Mouse (Mus musculus) liver, embryonic 15.5 days (tissue): ENCODE results near the gene Olfr885. TPM values are rescaled to one million over a fixed set of nuclear protein-coding genes. Genes with fewer than 3 reads are reported as not detected.

Experiments
- ATAC-seq: fragments of 200-750 bp; cut with Nextera tagmentation; 2 replicates; pipeline ENCODE4 v1.8.0; 2017; ENCODE audit warnings: moderate number of reproducible peaks, mild to moderate bottlenecking, moderate library complexity; ENCODE audit not compliant: insufficient read depth
- H3K27ac ChIP-seq: fragments of 300-500 bp; sonication (generic); replicated peaks from 2 replicates; pipeline ENCODE4 v1.5.1; 2015; ENCODE audit warnings: mild to moderate bottlenecking, inconsistent platforms
- H3K27me3 ChIP-seq: fragments of 300-500 bp; sonication (generic); 2 replicates; pipeline ENCODE4 v1.6.1; 2015; ENCODE audit warnings: mild to moderate bottlenecking, inconsistent platforms
- H3K36me3 ChIP-seq: fragments of 300-500 bp; sonication (generic); replicated peaks from 2 replicates; pipeline ENCODE4 v1.6.1; 2015; ENCODE audit warnings: moderate library complexity, mild to moderate bottlenecking, inconsistent platforms
- H3K4me1 ChIP-seq: fragments of 300-500 bp; sonication (generic); replicated peaks from 2 replicates; pipeline ENCODE4 v1.6.1; 2015; ENCODE audit warnings: inconsistent platforms
- H3K4me2 ChIP-seq: fragments of 300-500 bp; sonication (generic); 2 replicates; pipeline ENCODE4 v1.6.1; 2015; ENCODE audit warnings: moderate library complexity, mild to moderate bottlenecking, inconsistent platforms
- H3K4me3 ChIP-seq: fragments of 300-500 bp; sonication (generic); replicated peaks from 2 replicates; pipeline ENCODE4 v1.5.1; 2015; ENCODE audit warnings: mild to moderate bottlenecking, inconsistent platforms
- H3K9ac ChIP-seq: fragments of 300-500 bp; sonication (generic); 2 replicates; pipeline ENCODE4 v1.6.1; 2015; ENCODE audit warnings: moderate library complexity, mild to moderate bottlenecking, inconsistent platforms
- H3K9me3 ChIP-seq: fragments of 300-500 bp; sonication (generic); replicated peaks from 2 replicates; pipeline ENCODE4 v1.6.1; 2016; ENCODE audit warnings: inconsistent platforms
- WGBS: fragments of 180-500 bp; shearing (Covaris S2); methylation state at CpG from one replicate; pipeline ENCODE4 v1.1.7; 2015; ENCODE audit warnings: mixed read lengths; ENCODE audit not compliant: insufficient replicate concordance; 5-methylcytosine and 5-hydroxymethylcytosine counted together
- polyA plus RNA-seq: library from polyadenylated mRNA; unstranded; fragments of >200 nt; fragmentation: Nextera tagmentation; extraction: Ambion mirVana; gene quantifications from 2 replicates; pipeline ENCODE4 v1.2.1, GENCODE M21; 2015

Gene Olfr885
- not detected in 2 replicates for polyA plus RNA-seq

GRCm38 (mm10) chr9:38061022-38061421 lies at the start of gene Olfr885:
Gene Olfr885 (plus strand): TSS chr9:38061322.
- H3K27me3 ChIP-seq: no peaks in the 10 kb centered on the region
- WGBS: 67% methylated on average over 3 of the region's 3 CpGs

GRCm38 (mm10) chr9:38025508-38025907 lies 35.6 kb upstream of the Olfr885 start, which contains the start of gene Olfr883:
Gene Olfr883 (plus strand): TSS chr9:38025808.
- WGBS: 48% methylated on average over 1 of the region's 1 CpGs
- Histone ChIP-seq H3K27me3 (no peaks in the 10 kb centered on the region), H3K4me3 (no peak within 1 kb of the TSS), H3K4me2 (no peak within 1 kb of the TSS), H3K27ac (no peak within 1 kb of the TSS), H3K36me3 (no peaks in the 10 kb centered on the region), H3K9ac (no peak within 1 kb of the TSS), H3K9me3 (no peaks in the 10 kb centered on the region), H3K4me1 (no peaks in the 10 kb centered on the region)
- no peak for ATAC-seq

More at GRCm38 (mm10) chr9:38061022-38061421, at the start of gene Olfr885:
- ATAC-seq: no peak
- Histone ChIP-seq H3K9ac (no peak within 1 kb of the TSS), H3K4me1 (no peaks in the 10 kb centered on the region), H3K4me3 (no peak within 1 kb of the TSS), H3K36me3 (no peaks in the 10 kb centered on the region), H3K27ac (no peak within 1 kb of the TSS), H3K9me3 (no peaks in the 10 kb centered on the region), H3K4me2 (no peak within 1 kb of the TSS)

- Histone ChIP-seq H3K27me3 (no peaks in the 10 kb centered on the region), H3K4me3 (no peak within 1 kb of the TSS), H3K27ac (no peak within 1 kb of the TSS), H3K4me1 (no peaks in the 10 kb centered on the region), H3K4me2 (no peak within 1 kb of the TSS), H3K9me3 (no peaks in the 10 kb centered on the region), H3K36me3 (no peaks in the 10 kb centered on the region), H3K9ac (no peak within 1 kb of the TSS)
- ATAC-seq: no peak
- WGBS: 52% methylated on average over 1 of the region's 1 CpGs
Measured at GRCm38 (mm10) chr9:38046255-38046654, 14.9 kb upstream of the Olfr885 start, which contains the start of gene Olfr884. Gene Olfr884 (plus strand): TSS chr9:38046555.

- Histone ChIP-seq H3K4me2 (no peak within 1 kb of the TSS), H3K27me3 (no peaks in the 10 kb centered on the region), H3K9me3 (no peaks in the 10 kb centered on the region), H3K27ac (no peak within 1 kb of the TSS), H3K4me3 (no peak within 1 kb of the TSS), H3K9ac (no peak within 1 kb of the TSS), H3K4me1 (no peaks in the 10 kb centered on the region), H3K36me3 (no peaks in the 10 kb centered on the region)
- ATAC-seq: no peak
- 41% methylated on average over 1 of the region's 1 CpGs for WGBS
Measured at GRCm38 (mm10) chr9:38083772-38084171, 22.6 kb downstream of the Olfr885 start, which contains the start of gene Olfr887. Gene Olfr887 (plus strand): TSS chr9:38084072.

- Histone ChIP-seq H3K27me3 (no peaks in the 10 kb centered on the region), H3K4me2 (no peak within 1 kb of the TSS), H3K9ac (no peak within 1 kb of the TSS), H3K36me3 (no peaks in the 10 kb centered on the region), H3K4me3 (no peak within 1 kb of the TSS), H3K9me3 (no peaks in the 10 kb centered on the region), H3K4me1 (no peaks in the 10 kb centered on the region), H3K27ac (no peak within 1 kb of the TSS)
- no peak for ATAC-seq
- 50% methylated on average over 1 of the region's 1 CpGs for WGBS
Measured at GRCm38 (mm10) chr9:38107828-38108227, 46.7 kb downstream of the Olfr885 start, which contains the start of gene Olfr888. Gene Olfr888 (plus strand): TSS chr9:38108128.

Other genes with a start within 250 kb of the Olfr885 start
- gene Olfr877, start 207.1 kb upstream of the Olfr885 start, polyA plus RNA-seq: not detected in 2 replicates
- gene Olfr145, start 164.6 kb upstream of the Olfr885 start, polyA plus RNA-seq: not detected in 2 replicates
- not detected in 2 replicates for gene Olfr878, start 143.5 kb upstream of the Olfr885 start, polyA plus RNA-seq
- gene Olfr881, start 69.5 kb upstream of the Olfr885 start, polyA plus RNA-seq: not detected in 2 replicates
- gene Olfr883, start 35.5 kb upstream of the Olfr885 start, polyA plus RNA-seq: not detected in 2 replicates
- gene Olfr884, start 14.8 kb upstream of the Olfr885 start, polyA plus RNA-seq: not detected in 2 replicates
- not detected in 2 replicates for gene Olfr887, start 22.8 kb downstream of the Olfr885 start, polyA plus RNA-seq
- not detected in 2 replicates for gene Olfr888, start 46.8 kb downstream of the Olfr885 start, polyA plus RNA-seq
- 0.09 and 0.13 TPM in 2 replicates for gene Olfr889, start 53.9 kb downstream of the Olfr885 start, polyA plus RNA-seq
- gene Olfr890, start 81.2 kb downstream of the Olfr885 start, polyA plus RNA-seq: not detected in 2 replicates
- gene Olfr891, start 119.5 kb downstream of the Olfr885 start, polyA plus RNA-seq: not detected in 2 replicates
- gene Olfr893, start 147.0 kb downstream of the Olfr885 start, polyA plus RNA-seq: not detected in 2 replicates
- gene Olfr894, start 156.7 kb downstream of the Olfr885 start, polyA plus RNA-seq: not detected in 2 replicates
- not detected in 2 replicates for gene Olfr143, start 191.5 kb downstream of the Olfr885 start, polyA plus RNA-seq
- gene Olfr895, start 206.5 kb downstream of the Olfr885 start, polyA plus RNA-seq: not detected in 2 replicates
- gene Olfr896-ps1, start 229.8 kb downstream of the Olfr885 start, polyA plus RNA-seq: not detected in 2 replicates